Mouse (Mus musculus) ES-E14 (cell line): ENCODE results near the gene Ptpdc1.

Experiments used
- HCFC1 ChIP-seq: IDR thresholded peaks from 2 replicates; pipeline ENCODE4 v1.6.1; 2012; ENCODE audit warnings: low read length, inconsistent platforms, borderline replicate concordance; ENCODE audit not compliant: insufficient read depth
- ZC3H11A ChIP-seq: IDR thresholded peaks from 2 replicates; pipeline ENCODE4 v1.6.1; 2012; ENCODE audit warnings: low read depth, mild to moderate bottlenecking, inconsistent platforms, low read length, borderline replicate concordance

GRCm38 (mm10) chr13:48531448-48531847 lies 94.0 kb downstream of the Ptpdc1 start:
- TF ChIP-seq ZC3H11A (no peak), HCFC1 (no peak)
